ENCODE assay signal across 19 mouse cellular contexts in the genomic region with DNA sequence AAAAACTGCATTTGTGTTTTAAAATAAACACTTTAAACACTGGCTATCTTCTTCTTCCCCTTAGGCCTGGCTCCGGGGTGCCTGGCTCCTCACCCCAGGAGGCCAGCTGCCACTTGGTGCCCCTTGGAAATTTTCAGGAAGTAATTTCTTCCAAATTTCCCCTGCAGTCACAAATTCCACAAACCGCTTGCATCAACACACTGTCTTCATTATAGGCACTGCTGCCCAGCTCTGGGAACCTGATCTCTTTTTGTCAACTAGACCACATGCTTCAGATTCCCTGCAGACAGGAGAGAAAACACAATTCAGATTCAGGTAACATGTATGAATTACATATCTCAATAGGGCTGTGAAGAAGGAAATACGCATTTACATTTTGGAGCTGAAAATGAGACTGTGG. TPM values are rescaled to one million over a fixed set of nuclear protein-coding genes. Genes with fewer than 3 reads are reported as not detected.
DNase-seq lines count a peak whose midpoint lies in the region; ATAC-seq and TF ChIP-seq lines count a peak whose summit lies in the region.
"Had no signal": no experiment of that assay in that cellular context is flagged by ENCODE, and none has a peak within 500 bp of the region (broad histone marks: within the 10 kb centered on the region; RNA-seq: fewer than 3 reads in every experiment).

No protein-coding gene starts in this region.

- H3K27me3 ChIP-seq in Patski: peaks cover 20% of the 10 kb centered on the region
- peaks cover 90% of the 10 kb centered on the region for H3K27me3 ChIP-seq in embryonic facial prominence, embryonic 10.5 days (replicated peaks; ENCODE audit: low read depth, poor library complexity, severe bottlenecking)
- H3K27me3 ChIP-seq in limb, embryonic 10.5 days (ENCODE audit: low read depth, poor library complexity, severe bottlenecking): peaks cover 98% of the 10 kb centered on the region

- no peaks in the 10 kb centered on the region for H3K36me3 ChIP-seq in embryonic facial prominence, embryonic 10.5 days (replicated peaks)
- H3K36me3 ChIP-seq in limb, embryonic 10.5 days: no peaks in the 10 kb centered on the region
- H3K36me3 ChIP-seq: forebrain, embryonic 12.5 days; heart, embryonic 13.5 days; hindbrain, embryonic 12.5 days had no signal

- 43% methylated on average over 3 of the region's 3 CpGs for WGBS in embryonic facial prominence, embryonic 10.5 days
- WGBS in limb, embryonic 10.5 days: 52% methylated on average over 3 of the region's 3 CpGs

- H3K27ac ChIP-seq in embryonic facial prominence, embryonic 10.5 days (replicated peaks): 0 out of 2 replicates have a peak overlapping the region, but pooled peaks have one; percentile 65
- H3K27ac ChIP-seq in limb, embryonic 10.5 days: 0 out of 2 replicates have a peak overlapping the region, but pooled peaks have one; percentile 14
- H3K27ac ChIP-seq: forebrain, embryonic 12.5 days; heart, embryonic 13.5 days; hindbrain, embryonic 12.5 days; hindbrain, postnatal 0 days had no signal

- no peak for TF ChIP-seq CTCF in Patski (IDR thresholded peaks at IDR 0.05)

- H3K4me3 ChIP-seq in embryonic facial prominence, embryonic 10.5 days: no peak overlapping the region
- no peak overlapping the region for H3K4me3 ChIP-seq in limb, embryonic 10.5 days
- H3K4me3 ChIP-seq: forebrain, embryonic 12.5 days; heart, embryonic 13.5 days; hindbrain, embryonic 12.5 days had no signal

- POLR2A ChIA-PET in Patski (lab: Charles Lee): no interaction called here

- in situ Hi-C loops in Patski (cut with MboI; ENCODE audit: low pct_unique_long_range_greater_than_20kb): no loop called here

- CTCF ChIA-PET in Patski (lab: Charles Lee): no interaction called here

- peaks cover 27% of the 10 kb centered on the region for H3K4me1 ChIP-seq in embryonic facial prominence, embryonic 10.5 days
- H3K4me1 ChIP-seq in limb, embryonic 10.5 days: peaks cover 21% of the 10 kb centered on the region
- H3K4me1 ChIP-seq: forebrain, embryonic 12.5 days; hindbrain, embryonic 12.5 days had no signal

- peak; percentile 54 for ATAC-seq in Patski
- no peak for ATAC-seq in erythroblast, adult 5-6 weeks (replicated peaks; ENCODE audit: low FRiP score, poor library complexity, severe bottlenecking)
- ATAC-seq: forebrain, embryonic 16.5 days; hindbrain, postnatal 0 days had no signal

- H3K9me3 ChIP-seq in embryonic facial prominence, embryonic 10.5 days: no peaks in the 10 kb centered on the region
- H3K9me3 ChIP-seq in limb, embryonic 10.5 days (replicated peaks): no peaks in the 10 kb centered on the region
- H3K9me3 ChIP-seq: forebrain, embryonic 12.5 days; heart, embryonic 13.5 days; hindbrain, embryonic 12.5 days had no signal

- DNase-seq in Patski (ENCODE audit: low read depth, low spot score): no peak
- peak; percentile 50 for DNase-seq in embryonic facial prominence, embryonic 10.5 days (ENCODE audit: low spot score)
- DNase-seq in limb, embryonic 10.5 days (ENCODE audit: low spot score): no peak
- no peak for DNase-seq in cerebellum, adult 11-12 months
- no peak for DNase-seq in cerebellum, adult 11 months
- DNase-seq: adrenal gland, adult 8-10 months; adrenal gland, postnatal 36 days; cerebellum, adult 9-10 months; cerebellum, postnatal 36 days; gastrocnemius, postnatal 25 days; heart, postnatal 36 days; kidney, adult 11 months had no signal

RNA-seq across cellular contexts. Expression of a gene that starts 32.9 kb away (rescaled TPM):
- polyA plus RNA-seq in Patski (2021): 13.0 TPM
- polyA plus RNA-seq in embryonic facial prominence, embryonic 10.5 days (2016; fragmentation: Nextera tagmentation; extraction: Ambion mirVana): 66.3 and 69.6 TPM in 2 replicates
- 27.8 and 33.1 TPM in 2 replicates for polyA plus RNA-seq in limb, embryonic 10.5 days (2016; fragmentation: Nextera tagmentation; extraction: Ambion mirVana)
- not detected in 2 replicates for total RNA-seq in erythroblast, adult 5-6 weeks (2015; ENCODE audit: low replicate concordance)
- not detected in 2 replicates for total RNA-seq in erythroblast, adult 5-6 weeks (2017; ENCODE audit: low replicate concordance)
- total RNA-seq: granulocyte monocyte progenitor cell, adult 5-6 weeks had no signal
